22 mouse cellular contexts compared by ENCODE assay signal in genomic region chr2:104408351-104408750, GRCm38 (mm10). TPM values are rescaled to one million over a fixed set of nuclear protein-coding genes. Genes with fewer than 3 reads are reported as not detected.
DNase-seq lines count a peak whose midpoint lies in the region; ATAC-seq lines count a peak whose summit lies in the region.
"Had no signal": no experiment of that assay in that cellular context is flagged by ENCODE, and none has a peak within 500 bp of the region (broad histone marks: within the 10 kb centered on the region; RNA-seq: fewer than 3 reads in every experiment).

No protein-coding gene starts in this region.

- H3K27ac ChIP-seq in forebrain, embryonic 15.5 days (replicated peaks), result no peak overlapping the region
- H3K27ac ChIP-seq in midbrain, embryonic 15.5 days, result no peak overlapping the region
- H3K27ac ChIP-seq: embryonic facial prominence, embryonic 15.5 days; gastrocnemius, adult 2 months; liver, embryonic 13.5 days; lung, embryonic 15.5 days; stomach, embryonic 15.5 days had no signal

- peaks cover 41% of the 10 kb centered on the region for H3K4me1 ChIP-seq in forebrain, embryonic 15.5 days
- peaks cover 33% of the 10 kb centered on the region for H3K4me1 ChIP-seq in midbrain, embryonic 15.5 days

- 0 out of 2 replicates have a peak overlapping the region, but pooled peaks have one; percentile 14 for H3K9ac ChIP-seq in forebrain, embryonic 15.5 days (replicated peaks)
- no peak overlapping the region for H3K9ac ChIP-seq in midbrain, embryonic 15.5 days
- H3K9ac ChIP-seq: embryonic facial prominence, embryonic 15.5 days; liver, embryonic 13.5 days; lung, embryonic 15.5 days; stomach, embryonic 15.5 days had no signal

- H3K36me3 ChIP-seq in forebrain, embryonic 15.5 days, result no peaks in the 10 kb centered on the region
- H3K36me3 ChIP-seq in midbrain, embryonic 15.5 days (replicated peaks), result no peaks in the 10 kb centered on the region
- H3K36me3 ChIP-seq: embryonic facial prominence, embryonic 15.5 days; liver, embryonic 13.5 days; lung, embryonic 15.5 days; stomach, embryonic 15.5 days had no signal

- WGBS in forebrain, embryonic 15.5 days, result 66% methylated on average over 7 of the region's 7 CpGs
- 72% methylated on average over 7 of the region's 7 CpGs for WGBS in midbrain, embryonic 15.5 days

- H3K4me3 ChIP-seq in forebrain, embryonic 15.5 days, result peak overlapping the region; percentile 95
- peak overlapping the region; percentile 68 for H3K4me3 ChIP-seq in midbrain, embryonic 15.5 days
- H3K4me3 ChIP-seq: embryonic facial prominence, embryonic 15.5 days; liver, embryonic 13.5 days; myocyte; stomach, embryonic 15.5 days had no signal

- H3K27me3 ChIP-seq in forebrain, embryonic 15.5 days, result no peaks in the 10 kb centered on the region
- H3K27me3 ChIP-seq in midbrain, embryonic 15.5 days (replicated peaks), result peaks cover 7% of the 10 kb centered on the region

- H3K9me3 ChIP-seq in forebrain, embryonic 15.5 days, result no peaks in the 10 kb centered on the region
- no peaks in the 10 kb centered on the region for H3K9me3 ChIP-seq in midbrain, embryonic 15.5 days
- H3K9me3 ChIP-seq: embryonic facial prominence, embryonic 15.5 days; liver, embryonic 13.5 days; lung, embryonic 15.5 days; stomach, embryonic 15.5 days had no signal

- ATAC-seq in forebrain, embryonic 15.5 days (replicated peaks), result no peak
- no peak for ATAC-seq in midbrain, embryonic 15.5 days (replicated peaks)

- intact Hi-C loops in heart, postnatal 10 days (cut with DNase I), result no loop called here

- DNase-seq in heart, adult 11 months, result peak; percentile 78
- no peak for DNase-seq in heart, postnatal 10 days
- peak; percentile 66 for DNase-seq in brain, adult 2 months (ENCODE audit: low read depth, low spot score)
- DNase-seq in c-Kit-positive CD71-positive TER-119-positive erythroid progenitor cells, embryonic 14.5 days (ENCODE audit: low spot score), result no peak
- DNase-seq in lung, postnatal 4 days, result no peak
- no peak for DNase-seq in left cerebral cortex, adult 11 months (ENCODE audit: low spot score)
- DNase-seq: adrenal gland, postnatal 10 days; cerebellum, adult 9-10 months; embryo, embryonic 11 days; gastrocnemius, adult 2 months; heart, adult 18-20 months; kidney, adult 18-20 months; kidney, postnatal 36 days; layer of hippocampus, postnatal 36 days; liver, embryonic 13.5 days; spleen, adult 18-20 months had no signal

- peak overlapping the region; percentile 84 for H3K4me2 ChIP-seq in forebrain, embryonic 15.5 days (replicated peaks)
- H3K4me2 ChIP-seq in midbrain, embryonic 15.5 days, result peak overlapping the region; percentile 73
- H3K4me2 ChIP-seq: embryonic facial prominence, embryonic 15.5 days; liver, embryonic 13.5 days; stomach, embryonic 15.5 days had no signal

RNA-seq across cellular contexts. Expression of gene D430041D05Rik, which starts 2.5 kb away (rescaled TPM):
- under 1 TPM; 0.12 to 0.24 TPM for total RNA-seq in heart, postnatal 10 days (2021)
- 11.8 and 12.4 TPM in 2 replicates for polyA plus RNA-seq in forebrain, embryonic 15.5 days (2015; fragmentation: Nextera tagmentation; extraction: Ambion mirVana)
- 10.6 and 11.4 TPM in 2 replicates for polyA plus RNA-seq in midbrain, embryonic 15.5 days (2015; fragmentation: Nextera tagmentation; extraction: Ambion mirVana)

Comparison
In these comparisons a context has a peak if more than half of its experiments do, and no peak if none do; other contexts are left out.
1. DNase-seq: peak in heart, adult 11 months (single experiment) and brain, adult 2 months (single experiment); none in heart, postnatal 10 days (0 of 2), c-Kit-positive CD71-positive TER-119-positive erythroid progenitor cells, embryonic 14.5 days (single experiment), lung, postnatal 4 days (0 of 2) and left cerebral cortex, adult 11 months (single experiment).